Mouse (Mus musculus) lung, adult 2 months (tissue): ENCODE data around the gene Colca2.

Experiments
- CTCF ChIP-seq: fragments of 200-500 bp; IDR thresholded peaks from 2 replicates; pipeline ENCODE4 v1.5.1; 2011; ENCODE audit warnings: mild to moderate bottlenecking, low read length, control low read depth; ENCODE audit not compliant: insufficient read depth
- POLR2A ChIP-seq: fragments of 200-500 bp; IDR thresholded peaks from 2 replicates; pipeline ENCODE4 v1.6.1; 2011; ENCODE audit warnings: low read depth, mild to moderate bottlenecking, control low read depth, low read length, borderline replicate concordance; ENCODE audit errors: extremely low read depth

DNA sequence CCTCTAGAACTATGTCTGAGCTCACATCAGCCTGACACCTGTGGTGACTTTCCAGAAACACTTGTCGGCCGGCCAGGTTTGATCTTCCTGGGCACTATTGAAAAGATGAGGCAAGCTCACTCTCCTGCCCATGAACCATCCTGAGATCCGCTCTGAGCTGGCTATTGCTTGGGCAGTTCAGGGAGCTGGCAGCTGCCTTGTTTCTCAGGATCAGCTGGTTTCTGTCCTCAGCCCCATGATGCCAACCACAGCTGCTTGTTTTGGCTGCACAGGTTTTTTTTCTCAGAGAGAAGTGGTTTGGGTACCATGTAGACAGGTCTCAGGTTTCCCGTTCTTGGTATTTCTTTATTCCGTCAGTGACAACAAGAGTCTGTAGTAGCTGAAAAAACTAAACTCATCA, 19.9 kb downstream of the Colca2 start:
- TF ChIP-seq CTCF (no peak), POLR2A (no peak)
